Mouse (Mus musculus) gastrocnemius, postnatal 36 days (tissue): ENCODE measurements around the gene Dgkq. TPM values are rescaled to one million over a fixed set of nuclear protein-coding genes. Genes with fewer than 3 reads are reported as not detected.
A peak's percentile ranks its signal among the peaks of the same experiment; 100 is the strongest.
"Not testable (repeated sequence)": the region's sequence is repeated elsewhere in the genome, so short reads cannot be mapped to it uniquely, and the experiment has no call there.

Experiments used
- DNase-seq, 2 experiments: peaks; one replicate each; pipeline ENCODE4 v3.0.0; 2022
- intact Hi-C: fragments of 180-260 bp; cut with DNase I; formaldehyde crosslinking; loops from one replicate; pipeline ENCODE4 v1.15.1; 2025
- total RNA-seq, 2 experiments: library from RNA; stranded (reverse); gene quantifications; 2 replicates each; pipeline ENCODE4 v1.2.3; 2021

Dgkq gene
- total RNA-seq, 2 experiments from 2014 or later: 4.6 to 7.3 TPM

GRCm38 (mm10) chr5:108658611-108659010, 10.9 kb downstream of the Dgkq start:
- DNase-seq: peak in 1 of 2 experiments; percentile 10
- intact Hi-C loops: no loop called here

- intact Hi-C loops: no loop called here
- DNase-seq: no peak
Measured at GRCm38 (mm10) chr5:108657406-108657805, 12.1 kb downstream of the Dgkq start.

GRCm38 (mm10) chr5:108655891-108656650, 13.4 kb downstream of the Dgkq start:
- intact Hi-C loops: no loop called here
- DNase-seq: no peak

- intact Hi-C loops: no loop called here
- DNase-seq: no peak
Measured at GRCm38 (mm10) chr5:108655381-108655780, 14.1 kb downstream of the Dgkq start.

GRCm38 (mm10) chr5:108654444-108654990, 15.0 kb downstream of the Dgkq start:
- no peak for DNase-seq
- intact Hi-C loops: loop anchor here (5.0 kb wide), 1 partner anchor 227 kb away; no protein-coding TSS in a partner anchor

- intact Hi-C loops: loop anchor here (5.0 kb wide), 1 partner anchor 226 kb away; no protein-coding TSS in a partner anchor
- DNase-seq: no peak
Measured at GRCm38 (mm10) chr5:108653341-108653740, 16.1 kb downstream of the Dgkq start.

GRCm38 (mm10) chr5:108651823-108652222, 17.6 kb downstream of the Dgkq start:
- intact Hi-C loops: loop anchor here (5.0 kb wide), 1 partner anchor 225 kb away; no protein-coding TSS in a partner anchor
- DNase-seq: no peak

GRCm38 (mm10) chr5:108651136-108651720, 18.2 kb downstream of the Dgkq start:
- no peak for DNase-seq
- intact Hi-C loops: loop anchor here (5.0 kb wide), 1 partner anchor 224 kb away; no protein-coding TSS in a partner anchor

- DNase-seq: no peak
- intact Hi-C loops: loop anchor here (5.0 kb wide), 1 partner anchor 223 kb away; no protein-coding TSS in a partner anchor
Measured at GRCm38 (mm10) chr5:108650341-108650740, 19.1 kb downstream of the Dgkq start.

GRCm38 (mm10) chr5:108648937-108649576, 20.4 kb downstream of the Dgkq start:
- intact Hi-C loops: no loop called here

GRCm38 (mm10) chr5:108647820-108648465, 21.5 kb downstream of the Dgkq start:
- intact Hi-C loops: no loop called here
- DNase-seq: no peak

More at GRCm38 (mm10) chr5:108648937-108649576, 20.4 kb downstream of the Dgkq start:
- DNase-seq: no peak

GRCm38 (mm10) chr5:108647311-108647710, 22.2 kb downstream of the Dgkq start:
- intact Hi-C loops: no loop called here
- no peak for DNase-seq

- intact Hi-C loops: no loop called here
- DNase-seq: no peak
Measured at GRCm38 (mm10) chr5:108646343-108646660, 23.2 kb downstream of the Dgkq start.

- intact Hi-C loops: no loop called here
- DNase-seq: no peak
Measured at GRCm38 (mm10) chr5:108645651-108646342, 23.7 kb downstream of the Dgkq start.

- intact Hi-C loops: no loop called here
- DNase-seq: no peak
Measured at GRCm38 (mm10) chr5:108643674-108644073, 25.8 kb downstream of the Dgkq start.

- DNase-seq: no peak
- intact Hi-C loops: no loop called here
Measured at GRCm38 (mm10) chr5:108636172-108636571, 33.3 kb downstream of the Dgkq start.

GRCm38 (mm10) chr5:108634088-108634487, 35.4 kb downstream of the Dgkq start:
- DNase-seq, intact Hi-C loops: not testable (repeated sequence)

GRCm38 (mm10) chr5:108633676-108634075, 35.8 kb downstream of the Dgkq start:
- intact Hi-C loops: no loop called here
- no peak for DNase-seq

GRCm38 (mm10) chr5:108629634-108630483, 39.6 kb downstream of the Dgkq start, which contains the start of the genes Gak and Tmem175:
Gene Gak, minus strand, starts transcription at chr5:108629755.
Gene Tmem175, plus strand, starts transcription at chr5:108629770.
- peak; percentile 86 to 88 for DNase-seq
- intact Hi-C loops: no loop called here
